Mouse (Mus musculus): ENCODE measurements around the gene Cib4.

GRCm38 (mm10) chr5:30591786-30592185 is 46.1 kb upstream of the Cib4 start:
- TF ChIP-seq CTCF (IDR thresholded peaks at IDR 0.05; ENCODE audit: borderline replicate concordance, insufficient read depth, low read depth, low read length) (no peak), POLR2A (IDR thresholded peaks at IDR 0.05; ENCODE audit: borderline replicate concordance, insufficient read depth, low read length) (no peak)
